Mouse (Mus musculus) liver, postnatal 0 days (tissue): ENCODE data around the gene Sele.

Source experiments
- CTCF ChIP-seq: sonication (generic); IDR thresholded peaks from 2 replicates; pipeline ENCODE4 v1.5.1; 2016; ENCODE audit warnings: antibody characterized with exemption, low read depth
- EP300 ChIP-seq: IDR thresholded peaks from 2 replicates; pipeline ENCODE4 v1.6.1; 2016; ENCODE audit warnings: antibody characterized with exemption, low read depth, mild to moderate bottlenecking

- TF ChIP-seq CTCF = no peak
- TF ChIP-seq EP300 = no peak
These were observed 23.1 kb downstream of the Sele start for GRCm38 (mm10) chr1:164071111-164071510.
